8 mouse cellular contexts compared by ENCODE assay signal in the genomic region with DNA sequence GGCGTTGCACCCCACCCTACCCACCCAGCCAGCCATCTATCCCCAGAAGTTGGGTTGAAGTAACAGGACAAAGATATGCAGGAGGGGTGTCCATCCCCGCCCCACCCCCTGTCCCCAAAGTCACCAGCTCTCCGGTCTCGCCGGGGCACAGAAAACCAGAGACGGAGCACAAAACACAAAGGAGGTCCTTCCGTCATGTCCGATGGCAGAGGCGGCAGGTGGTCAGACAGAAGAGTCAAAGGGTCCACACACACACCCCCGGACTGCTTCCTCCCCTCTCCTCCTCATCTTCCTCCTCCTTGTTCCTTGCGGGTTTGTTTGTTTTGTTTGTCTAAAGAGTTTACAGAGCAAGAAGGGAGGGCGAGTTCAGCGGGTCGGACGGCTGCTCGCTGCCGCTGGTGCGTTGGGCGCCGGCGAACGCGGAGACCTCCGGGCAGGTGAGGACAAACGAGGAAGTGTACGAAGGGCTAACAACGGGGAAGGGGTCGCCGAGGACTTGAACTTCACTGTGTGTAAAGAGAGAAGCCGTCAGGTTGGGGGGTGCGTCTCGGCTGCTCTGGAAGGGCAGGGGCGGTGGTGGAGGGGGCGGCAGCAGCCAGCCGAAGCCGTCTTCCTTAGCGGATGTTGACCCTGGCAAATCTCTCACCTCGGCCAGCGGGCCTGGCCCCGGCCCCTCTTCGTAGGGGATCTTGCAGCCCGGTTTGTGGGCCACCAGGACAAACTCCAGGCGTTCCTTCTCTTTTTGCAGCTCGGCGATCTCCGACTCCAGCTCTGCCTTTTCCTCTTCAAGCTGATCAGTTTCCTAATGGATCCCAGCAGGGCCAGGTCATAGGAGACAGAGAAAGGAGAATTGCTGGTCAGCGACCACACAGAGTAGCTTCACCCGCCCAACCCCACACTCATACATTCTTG. TPM values are rescaled to one million over a fixed set of nuclear protein-coding genes. Genes with fewer than 3 reads are reported as not detected.
DNase-seq lines count a peak whose midpoint lies in the region; ATAC-seq lines count a peak whose summit lies in the region.

No protein-coding gene starts in this region.

- peak overlapping the region; percentile 40 for H3K4me3 ChIP-seq in kidney, embryonic 14.5 days (ENCODE audit: low read length)
- H3K4me3 ChIP-seq in embryonic facial prominence, embryonic 12.5 days: peak overlapping the region; percentile 31
- H3K4me3 ChIP-seq in hindbrain, embryonic 15.5 days: peak overlapping the region; percentile 31
- H3K4me3 ChIP-seq in midbrain, embryonic 15.5 days: peak overlapping the region; percentile 27

- H3K27me3 ChIP-seq in kidney, embryonic 14.5 days (ENCODE audit: control insufficient read depth, insufficient read depth, low read length): peaks cover 59% of the 10 kb centered on the region
- H3K27me3 ChIP-seq in embryonic facial prominence, embryonic 12.5 days: peaks cover 66% of the 10 kb centered on the region
- H3K27me3 ChIP-seq in hindbrain, embryonic 15.5 days: peaks cover 53% of the 10 kb centered on the region
- H3K27me3 ChIP-seq in midbrain, embryonic 15.5 days (replicated peaks): peaks cover 54% of the 10 kb centered on the region

- no peaks in the 10 kb centered on the region for H3K9me3 ChIP-seq in kidney, embryonic 14.5 days (ENCODE audit: control insufficient read depth, low read length)
- no peaks in the 10 kb centered on the region for H3K9me3 ChIP-seq in embryonic facial prominence, embryonic 12.5 days
- H3K9me3 ChIP-seq in hindbrain, embryonic 15.5 days: no peaks in the 10 kb centered on the region
- no peaks in the 10 kb centered on the region for H3K9me3 ChIP-seq in midbrain, embryonic 15.5 days

- H3K4me2 ChIP-seq in kidney, embryonic 14.5 days (replicated peaks; ENCODE audit: low read depth, low read length): peak overlapping the region; percentile 51
- peak overlapping the region; percentile 45 for H3K4me2 ChIP-seq in embryonic facial prominence, embryonic 12.5 days (replicated peaks)
- H3K4me2 ChIP-seq in hindbrain, embryonic 15.5 days: peak overlapping the region; percentile 54
- peak overlapping the region; percentile 46 for H3K4me2 ChIP-seq in midbrain, embryonic 15.5 days

- WGBS in kidney, embryonic 14.5 days: 2% methylated on average over 47 of the region's 48 CpGs
- 2% methylated on average over 48 of the region's 48 CpGs for WGBS in embryonic facial prominence, embryonic 12.5 days
- 1% methylated on average over 47 of the region's 48 CpGs for WGBS in hindbrain, embryonic 15.5 days
- 1% methylated on average over 48 of the region's 48 CpGs for WGBS in midbrain, embryonic 15.5 days

- DNase-seq in kidney, adult 11 months: no peak
- no peak for DNase-seq in adrenal gland, adult 2 months
- DNase-seq in urinary bladder, postnatal 10 days (ENCODE audit: low spot score): no peak
- DNase-seq in adrenal gland, postnatal 25 days: no peak

- H3K4me1 ChIP-seq in kidney, embryonic 14.5 days (ENCODE audit: control insufficient read depth, insufficient read depth, low read length): peaks cover 4% of the 10 kb centered on the region; the same call in 1 of the 2 replicates
- peaks cover 27% of the 10 kb centered on the region for H3K4me1 ChIP-seq in embryonic facial prominence, embryonic 12.5 days
- peaks cover 57% of the 10 kb centered on the region for H3K4me1 ChIP-seq in hindbrain, embryonic 15.5 days (replicated peaks)
- H3K4me1 ChIP-seq in midbrain, embryonic 15.5 days: peaks cover 55% of the 10 kb centered on the region

- H3K9ac ChIP-seq in kidney, embryonic 14.5 days (ENCODE audit: low read depth, low read length): peak overlapping the region; percentile 12; the same call in 1 of the 2 replicates
- no peak overlapping the region for H3K9ac ChIP-seq in embryonic facial prominence, embryonic 12.5 days
- peak overlapping the region; percentile 30 for H3K9ac ChIP-seq in hindbrain, embryonic 15.5 days
- H3K9ac ChIP-seq in midbrain, embryonic 15.5 days: 0 out of 2 replicates have a peak overlapping the region, but pooled peaks have one; percentile 14

- H3K36me3 ChIP-seq in kidney, embryonic 14.5 days (ENCODE audit: control insufficient read depth, insufficient read depth, low read length): no peaks in the 10 kb centered on the region
- no peaks in the 10 kb centered on the region for H3K36me3 ChIP-seq in embryonic facial prominence, embryonic 12.5 days
- no peaks in the 10 kb centered on the region for H3K36me3 ChIP-seq in hindbrain, embryonic 15.5 days
- H3K36me3 ChIP-seq in midbrain, embryonic 15.5 days (replicated peaks): no peaks in the 10 kb centered on the region

- ATAC-seq in kidney, embryonic 14.5 days (ENCODE audit: low FRiP score, low TSS enrichment): no peak
- ATAC-seq in embryonic facial prominence, embryonic 12.5 days (ENCODE audit: insufficient number of reproducible peaks, insufficient read depth, low FRiP score, low TSS enrichment): no peak
- ATAC-seq in hindbrain, embryonic 15.5 days (ENCODE audit: low FRiP score, low read depth): no peak
- no peak for ATAC-seq in midbrain, embryonic 15.5 days (replicated peaks)

- no peak overlapping the region for H3K27ac ChIP-seq in kidney, embryonic 14.5 days (ENCODE audit: low read depth, low read length)
- H3K27ac ChIP-seq in embryonic facial prominence, embryonic 12.5 days: no peak overlapping the region
- H3K27ac ChIP-seq in hindbrain, embryonic 15.5 days (replicated peaks): no peak overlapping the region
- no peak overlapping the region for H3K27ac ChIP-seq in midbrain, embryonic 15.5 days

RNA-seq across cellular contexts. Expression of a gene that starts 5.1 kb away (rescaled TPM):
- 0.14 and 0.20 TPM in 2 replicates for polyA plus RNA-seq in kidney, embryonic 14.5 days (2014; fragmentation: Nextera tagmentation; extraction: Ambion mirVana)
- polyA plus RNA-seq in embryonic facial prominence, embryonic 12.5 days (2016; fragmentation: Nextera tagmentation; extraction: Ambion mirVana): 0.05 TPM in 1 of 2 replicates, not detected in the other
- polyA plus RNA-seq in hindbrain, embryonic 15.5 days (2015; fragmentation: Nextera tagmentation; extraction: Ambion mirVana): 0.08 and 0.14 TPM in 2 replicates
- 0.08 TPM in 1 of 2 replicates, not detected in the other for polyA plus RNA-seq in midbrain, embryonic 15.5 days (2015; fragmentation: Nextera tagmentation; extraction: Ambion mirVana)
- 10 to 100 TPM in 1 of 2 experiments, 1 to 10 TPM in 1; 5.8 to 34.5 TPM for total RNA-seq in adrenal gland, adult 2 months (2021)
- polyA plus RNA-seq in adrenal gland, adult 2 months (2012; rRNA removed): 2.6 and 3.2 TPM in 2 replicates
- total RNA-seq in adrenal gland, postnatal 25 days (2021): 1.0 and 1.3 TPM in 2 replicates

RNA-seq across cellular contexts. Expression of a gene that starts 22.3 kb away (rescaled TPM):
- 5.4 and 5.7 TPM in 2 replicates for polyA plus RNA-seq in kidney, embryonic 14.5 days (2014; fragmentation: Nextera tagmentation; extraction: Ambion mirVana)
- 17.9 and 21.4 TPM in 2 replicates for polyA plus RNA-seq in embryonic facial prominence, embryonic 12.5 days (2016; fragmentation: Nextera tagmentation; extraction: Ambion mirVana)
- polyA plus RNA-seq in hindbrain, embryonic 15.5 days (2015; fragmentation: Nextera tagmentation; extraction: Ambion mirVana): 112 and 130 TPM in 2 replicates
- 112 and 121 TPM in 2 replicates for polyA plus RNA-seq in midbrain, embryonic 15.5 days (2015; fragmentation: Nextera tagmentation; extraction: Ambion mirVana)
- total RNA-seq in adrenal gland, adult 2 months (2021): 1 to 10 TPM; 4.2 to 7.4 TPM
- polyA plus RNA-seq in adrenal gland, adult 2 months (2012; rRNA removed): 14.6 and 19.4 TPM in 2 replicates
- 2.5 and 5.3 TPM in 2 replicates for total RNA-seq in adrenal gland, postnatal 25 days (2021)

RNA-seq across cellular contexts. Expression of a gene that starts 24.9 kb away (rescaled TPM):
- polyA plus RNA-seq in kidney, embryonic 14.5 days (2014; fragmentation: Nextera tagmentation; extraction: Ambion mirVana): not detected in 2 replicates
- polyA plus RNA-seq in embryonic facial prominence, embryonic 12.5 days (2016; fragmentation: Nextera tagmentation; extraction: Ambion mirVana): 0.18 TPM in 1 of 2 replicates, not detected in the other
- 0.96 and 1.2 TPM in 2 replicates for polyA plus RNA-seq in hindbrain, embryonic 15.5 days (2015; fragmentation: Nextera tagmentation; extraction: Ambion mirVana)
- polyA plus RNA-seq in midbrain, embryonic 15.5 days (2015; fragmentation: Nextera tagmentation; extraction: Ambion mirVana): 1.1 and 1.7 TPM in 2 replicates
- total RNA-seq in adrenal gland, adult 2 months (2021): not detected
- 0.09 and 0.68 TPM in 2 replicates for polyA plus RNA-seq in adrenal gland, adult 2 months (2012; rRNA removed)
- not detected in 2 replicates for total RNA-seq in adrenal gland, postnatal 25 days (2021)

RNA-seq across cellular contexts. Expression of a gene that starts 33.1 kb away (rescaled TPM):
- 54.2 and 56.5 TPM in 2 replicates for polyA plus RNA-seq in kidney, embryonic 14.5 days (2014; fragmentation: Nextera tagmentation; extraction: Ambion mirVana)
- 68.2 and 69.3 TPM in 2 replicates for polyA plus RNA-seq in embryonic facial prominence, embryonic 12.5 days (2016; fragmentation: Nextera tagmentation; extraction: Ambion mirVana)
- 41.5 and 42.1 TPM in 2 replicates for polyA plus RNA-seq in hindbrain, embryonic 15.5 days (2015; fragmentation: Nextera tagmentation; extraction: Ambion mirVana)
- 35.9 and 37.4 TPM in 2 replicates for polyA plus RNA-seq in midbrain, embryonic 15.5 days (2015; fragmentation: Nextera tagmentation; extraction: Ambion mirVana)
- total RNA-seq in adrenal gland, adult 2 months (2021): 10 to 100 TPM; 45.8 to 55.8 TPM
- 136 and 143 TPM in 2 replicates for polyA plus RNA-seq in adrenal gland, adult 2 months (2012; rRNA removed)
- total RNA-seq in adrenal gland, postnatal 25 days (2021): 47.4 and 61.4 TPM in 2 replicates

RNA-seq across cellular contexts. Expression of a gene that starts 39.8 kb away (rescaled TPM):
- 95.2 and 102 TPM in 2 replicates for polyA plus RNA-seq in kidney, embryonic 14.5 days (2014; fragmentation: Nextera tagmentation; extraction: Ambion mirVana)
- 92.3 and 94.5 TPM in 2 replicates for polyA plus RNA-seq in embryonic facial prominence, embryonic 12.5 days (2016; fragmentation: Nextera tagmentation; extraction: Ambion mirVana)
- polyA plus RNA-seq in hindbrain, embryonic 15.5 days (2015; fragmentation: Nextera tagmentation; extraction: Ambion mirVana): 84.8 and 88.9 TPM in 2 replicates
- polyA plus RNA-seq in midbrain, embryonic 15.5 days (2015; fragmentation: Nextera tagmentation; extraction: Ambion mirVana): 80.2 and 83.3 TPM in 2 replicates
- 10 to 100 TPM; 36.5 to 40.8 TPM for total RNA-seq in adrenal gland, adult 2 months (2021)
- polyA plus RNA-seq in adrenal gland, adult 2 months (2012; rRNA removed): 36.3 and 37.8 TPM in 2 replicates
- 44.5 and 45.8 TPM in 2 replicates for total RNA-seq in adrenal gland, postnatal 25 days (2021)
